Mouse (Mus musculus) WW6 (cell line): Measurements from ENCODE around the gene Adgrg6.

Source experiments
- DNase-seq: peaks from one replicate; pipeline ENCODE4 v3.0.0-alpha.2; 2013; ENCODE audit warnings: low read depth, low spot score

Gene Adgrg6

DNA sequence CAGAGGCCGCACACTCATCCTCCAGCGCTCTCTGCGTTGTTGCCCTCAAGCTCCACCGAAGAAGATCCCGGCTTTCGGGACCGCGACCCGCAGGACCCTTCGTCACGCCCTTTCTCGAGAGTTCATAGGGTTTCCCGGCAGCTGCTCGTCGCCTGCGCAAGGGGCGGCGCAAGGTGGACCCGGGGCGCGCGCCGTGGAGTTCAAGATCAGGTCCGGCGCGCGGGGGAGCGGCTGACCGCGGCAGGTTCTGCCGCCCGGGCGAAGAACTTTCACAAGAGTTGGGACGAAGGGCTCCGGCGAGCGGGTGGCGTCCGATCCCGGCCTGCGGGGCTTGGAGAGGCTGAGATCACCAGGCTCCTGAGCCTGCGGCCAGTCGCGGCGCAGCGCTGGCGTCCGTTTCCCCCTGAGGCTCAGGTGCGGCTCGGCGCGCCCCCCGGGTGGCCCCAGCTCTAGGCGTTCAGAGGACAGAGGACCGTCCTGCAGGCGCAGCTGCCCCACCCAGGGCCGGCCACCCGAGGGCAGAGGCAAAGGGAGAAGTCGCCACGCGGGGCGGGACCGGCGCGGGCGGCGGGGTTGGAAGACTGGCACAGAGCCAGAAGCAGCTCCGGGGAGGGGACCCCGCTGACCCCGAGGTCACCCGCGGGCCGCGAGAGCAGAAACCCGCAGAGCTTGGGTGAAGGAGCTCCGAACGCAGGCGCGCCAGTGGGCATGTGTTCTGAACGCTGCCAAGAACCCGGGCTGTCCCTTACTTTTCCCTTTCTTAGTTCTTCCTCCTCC is at the start of gene Adgrg6:
Gene Adgrg6 (minus strand): TSS at position 719 of the 777 bp plus-strand sequence.
- no peak for DNase-seq

DNA sequence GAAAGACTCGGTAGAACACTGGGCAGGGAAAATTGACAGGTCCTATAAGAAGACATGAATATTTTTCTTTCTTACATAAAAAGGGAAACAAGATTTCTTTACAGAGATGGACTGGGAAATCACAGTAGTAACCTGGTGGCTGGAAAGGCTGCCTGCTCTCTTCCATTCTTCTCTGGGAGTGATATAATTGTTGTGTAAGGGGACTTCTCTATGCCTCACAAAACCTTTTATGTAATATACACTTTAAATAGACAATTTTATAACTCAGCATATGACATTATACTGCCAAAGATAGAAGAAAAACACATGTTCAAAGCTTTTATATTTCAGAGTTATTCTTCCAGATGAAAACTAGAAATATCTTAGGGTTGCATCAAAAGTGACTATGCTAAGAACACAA is 46.8 kb upstream of the Adgrg6 start:
- DNase-seq: no peak

DNA sequence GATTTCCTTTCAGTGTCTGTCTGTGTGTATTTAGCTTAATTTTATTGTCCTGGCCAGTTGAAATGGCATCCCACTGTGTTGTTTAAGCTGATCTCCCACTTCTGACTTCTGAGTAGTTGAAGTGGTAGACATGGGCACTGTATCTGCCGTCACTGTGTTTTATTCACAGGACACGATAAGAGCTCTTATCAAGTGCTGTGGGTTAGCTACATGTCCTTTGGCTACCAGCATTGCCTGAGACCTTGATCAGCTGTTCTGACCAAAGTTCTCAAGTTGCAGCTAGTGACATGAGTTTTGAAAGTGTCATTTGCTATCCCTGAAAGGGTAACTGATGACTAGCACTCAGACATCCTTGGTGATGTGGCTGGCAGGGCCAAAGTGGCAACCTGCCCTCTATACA is 45.4 kb upstream of the Adgrg6 start:
- no peak for DNase-seq

DNA sequence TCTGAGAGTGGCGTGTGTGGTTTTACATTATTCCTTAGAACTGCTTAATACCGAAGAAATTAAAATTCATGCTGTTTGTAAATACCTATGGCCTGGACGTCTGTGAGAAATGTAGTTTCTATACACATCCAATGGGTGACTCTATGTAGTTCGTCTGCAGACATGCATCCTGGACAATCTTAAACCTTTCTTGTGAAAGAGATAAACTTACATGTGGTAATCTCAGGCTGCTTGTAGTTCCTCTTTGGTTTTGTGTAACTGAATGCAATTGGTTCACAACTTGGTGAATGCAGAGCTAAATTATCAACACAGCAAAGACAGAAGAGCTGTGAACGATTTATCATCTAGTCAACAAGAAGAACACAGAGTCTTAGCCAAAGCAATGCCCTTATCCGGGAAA is 44.2 kb upstream of the Adgrg6 start:
- no peak for DNase-seq

DNA sequence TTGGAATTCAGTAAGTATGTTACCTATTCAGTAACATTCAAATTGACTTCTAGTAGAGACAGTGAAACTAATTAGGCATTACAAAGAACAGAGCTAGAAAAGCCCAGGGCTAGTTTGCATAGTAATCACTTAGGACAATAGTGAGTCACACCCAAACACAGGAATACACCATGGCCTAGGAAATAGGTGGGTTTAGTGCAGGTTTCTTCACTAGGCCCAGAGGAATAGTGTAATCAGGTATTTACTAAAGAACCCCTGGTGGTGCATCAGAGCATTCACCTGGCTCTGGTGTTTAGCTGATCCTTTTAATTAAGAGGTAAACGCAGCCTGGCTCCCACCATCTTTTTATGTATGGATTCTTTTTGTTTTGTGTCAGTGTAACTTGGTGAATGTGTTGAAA is 38.0 kb upstream of the Adgrg6 start:
- no peak for DNase-seq

DNA sequence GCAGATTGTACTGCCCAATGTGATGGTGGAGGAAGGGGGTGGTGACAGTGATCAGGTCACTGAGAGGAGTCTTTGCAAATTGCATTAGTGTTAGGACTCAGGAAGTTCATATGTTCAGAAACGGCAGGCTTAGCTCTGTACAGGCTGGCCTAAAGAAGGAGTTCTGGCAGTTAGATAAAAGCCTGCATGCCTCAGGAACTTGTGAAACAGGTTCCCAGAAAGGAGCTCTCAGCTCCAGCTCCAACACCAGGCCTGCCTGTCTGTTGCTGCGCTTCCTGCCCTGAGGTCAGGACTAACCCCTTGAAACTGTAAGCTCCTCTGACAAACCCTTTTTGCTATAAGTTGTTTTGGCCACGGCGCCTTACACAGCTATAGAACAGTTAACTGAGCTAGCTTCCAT is 28.8 kb upstream of the Adgrg6 start:
- DNase-seq: no peak

DNA sequence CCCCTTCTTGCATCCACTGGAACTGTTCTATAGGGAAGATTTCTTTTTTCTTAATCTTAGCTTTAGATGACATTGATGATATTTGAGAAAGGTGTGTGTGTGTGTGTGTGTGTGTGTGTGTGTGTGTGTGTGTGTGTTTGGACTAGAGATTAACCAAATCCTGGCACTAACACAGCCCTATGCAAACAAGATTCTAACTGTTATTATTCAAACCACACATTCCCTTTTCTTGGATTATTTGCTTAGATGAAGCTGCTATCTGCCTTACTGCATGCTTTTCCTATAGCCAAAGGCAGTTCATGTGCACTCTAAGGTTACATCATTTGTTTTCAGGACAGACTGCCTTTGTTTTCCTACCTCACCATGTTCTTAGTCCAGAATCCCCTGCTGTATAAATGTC is 25.7 kb upstream of the Adgrg6 start:
- DNase-seq: no peak

DNA sequence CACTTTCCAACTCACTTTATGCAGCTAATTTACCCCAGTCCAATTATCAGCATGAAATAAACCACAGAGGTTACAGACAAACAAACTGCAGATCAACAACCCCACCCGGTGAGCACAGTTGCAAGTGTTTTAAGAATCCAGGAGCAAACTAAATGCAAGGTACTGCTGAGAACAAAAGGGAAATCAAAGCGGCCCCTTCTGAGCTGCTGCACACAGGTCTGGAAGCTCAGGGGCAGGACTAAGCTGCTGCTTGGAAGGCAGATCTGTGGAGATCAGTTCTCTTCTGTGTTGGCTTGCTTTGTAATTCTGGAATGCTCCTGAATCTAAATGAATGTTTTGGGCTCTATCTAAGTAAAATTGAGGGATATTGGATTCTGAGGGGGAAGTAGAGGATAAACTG is 25.2 kb upstream of the Adgrg6 start:
- DNase-seq: no peak

DNA sequence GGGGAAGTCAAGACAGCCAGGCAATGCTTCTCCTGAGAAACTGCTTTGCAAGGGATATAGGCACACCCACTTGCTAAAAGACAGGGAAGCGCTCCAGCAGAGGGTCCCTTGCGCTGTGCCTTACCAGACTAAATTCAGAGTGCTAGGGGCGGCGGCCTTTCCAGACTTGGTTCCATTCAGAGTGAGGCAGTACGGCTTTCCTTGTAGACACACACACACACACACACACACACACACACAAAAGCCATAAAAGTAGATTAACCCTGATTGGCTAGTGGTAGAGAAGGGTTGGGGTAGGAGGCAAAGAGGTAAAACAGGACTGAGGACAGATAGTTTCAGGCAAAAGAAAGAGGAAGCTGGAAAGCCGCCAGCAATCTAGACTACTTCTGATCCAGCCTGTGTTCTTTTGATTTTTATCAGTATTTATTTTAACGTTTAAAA is 672 bp upstream of the Adgrg6 start:
- no peak for DNase-seq

DNA sequence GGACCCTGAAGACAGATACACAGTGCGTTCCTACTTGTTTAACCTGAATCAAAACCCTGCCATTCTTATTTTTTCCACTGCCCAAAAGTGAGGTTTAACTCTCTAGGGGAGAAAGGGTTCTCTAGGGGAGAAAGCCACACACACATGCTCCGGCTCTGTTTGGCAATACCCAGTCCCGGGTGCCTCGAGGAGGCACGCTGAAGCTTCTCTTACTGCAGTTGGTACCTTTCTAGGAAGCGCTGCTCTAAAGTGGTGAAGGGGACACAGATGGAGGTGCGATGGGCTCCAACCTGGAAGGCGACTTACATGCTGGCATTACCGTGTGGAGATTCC is 885 bp downstream of the Adgrg6 start:
- DNase-seq: no peak

DNA sequence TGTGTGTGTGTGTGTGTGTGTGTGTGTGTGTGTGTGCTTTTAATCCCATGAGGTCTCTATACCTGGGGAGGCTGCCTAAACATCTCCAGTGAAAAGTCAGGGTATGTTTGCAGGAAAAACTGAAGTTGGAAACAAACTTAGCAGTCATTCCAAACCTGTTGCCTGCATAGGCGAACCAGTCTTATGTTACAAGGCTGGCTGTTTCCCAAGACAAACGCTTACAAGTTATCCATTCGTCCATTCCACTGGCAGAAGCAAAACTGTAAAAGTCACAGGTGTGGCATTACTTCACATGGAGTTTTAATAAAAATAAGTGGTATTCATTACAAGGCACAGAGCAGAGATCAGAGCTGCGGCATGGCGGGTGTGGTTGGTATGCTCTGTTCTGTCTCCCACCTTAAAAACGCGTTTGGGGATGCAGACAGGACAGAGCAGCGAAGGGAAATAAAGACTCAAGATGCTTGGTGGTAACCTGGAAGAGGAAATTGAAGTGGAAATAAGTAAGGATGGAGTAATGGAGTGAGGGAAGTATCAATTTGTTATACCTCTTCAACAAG is 1.9 kb downstream of the Adgrg6 start:
- no peak for DNase-seq

DNA sequence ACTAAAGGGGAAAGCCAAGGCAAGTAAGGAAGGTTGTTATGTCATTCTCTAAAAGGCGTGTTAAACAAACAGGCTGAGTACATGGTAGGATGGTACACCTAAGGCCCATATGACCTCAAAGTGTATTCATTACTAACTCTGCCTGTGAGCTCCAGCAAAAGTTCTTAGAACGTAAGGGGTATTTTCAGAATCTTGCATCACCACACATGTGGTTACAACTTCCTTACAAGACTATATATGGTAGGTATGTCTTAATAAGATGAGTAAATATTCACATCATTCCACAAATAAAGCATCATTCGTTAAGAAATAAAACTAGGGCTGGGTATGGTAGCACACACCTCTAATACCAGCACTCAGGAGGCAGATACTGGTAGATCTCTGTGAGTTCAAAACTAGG is 8.4 kb downstream of the Adgrg6 start:
- DNase-seq: no peak

DNA sequence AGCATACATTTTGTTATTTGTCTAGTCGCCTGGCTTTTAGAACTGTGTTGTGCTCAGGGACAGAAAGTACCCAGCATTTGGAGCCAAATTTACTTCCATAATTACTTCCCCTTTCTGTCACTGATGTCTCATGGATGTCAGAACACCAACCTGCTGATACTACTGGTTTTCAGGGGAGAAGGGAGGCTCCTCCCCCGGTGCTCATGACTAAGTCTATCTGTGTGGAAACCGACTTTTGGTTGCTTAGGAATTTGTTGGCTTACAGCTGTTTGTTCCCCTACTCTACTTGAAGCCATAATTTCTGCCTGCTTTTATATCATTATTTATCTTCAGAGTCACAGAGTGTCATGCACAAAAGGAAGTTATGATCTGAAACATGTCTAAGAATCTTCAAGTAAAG is 14.4 kb downstream of the Adgrg6 start:
- DNase-seq: no peak

DNA sequence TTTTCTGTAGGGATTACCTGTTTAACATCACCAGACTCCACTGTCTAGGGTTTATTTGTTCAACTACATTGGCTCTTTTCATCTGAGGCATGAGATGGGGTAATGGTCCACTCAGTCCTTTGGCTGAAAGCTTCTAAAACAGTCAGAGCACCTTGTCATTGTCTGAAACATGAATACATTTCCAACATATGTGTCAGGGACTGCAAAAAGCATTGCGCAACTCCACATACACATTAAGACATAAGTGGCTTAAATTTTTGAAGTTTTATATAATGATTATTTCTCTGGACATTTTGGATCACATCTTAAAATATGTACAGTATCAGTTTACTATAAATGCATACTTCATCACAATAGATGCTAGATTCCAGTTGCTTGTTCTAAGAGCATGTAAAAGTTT is 14.8 kb downstream of the Adgrg6 start:
- DNase-seq: no peak

DNA sequence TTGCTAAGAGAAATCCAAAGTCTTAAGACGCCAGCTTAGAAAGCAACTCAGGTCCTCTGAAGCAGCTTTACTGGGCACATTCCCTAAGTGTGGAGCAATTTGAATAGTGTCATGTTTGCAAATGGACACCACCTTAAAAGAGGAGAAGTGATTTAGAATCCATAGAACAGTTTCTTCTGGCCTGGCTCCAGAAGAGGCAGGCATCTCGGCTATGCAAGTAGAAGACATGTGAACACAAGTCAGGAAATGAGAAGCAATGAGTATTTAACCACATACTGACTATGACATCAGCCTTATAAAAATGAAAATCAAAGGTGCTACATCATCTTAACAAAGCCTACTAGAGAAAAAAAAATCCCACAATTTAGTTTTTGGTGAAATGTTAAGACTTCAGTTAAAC is 17.7 kb downstream of the Adgrg6 start:
- no peak for DNase-seq

DNA sequence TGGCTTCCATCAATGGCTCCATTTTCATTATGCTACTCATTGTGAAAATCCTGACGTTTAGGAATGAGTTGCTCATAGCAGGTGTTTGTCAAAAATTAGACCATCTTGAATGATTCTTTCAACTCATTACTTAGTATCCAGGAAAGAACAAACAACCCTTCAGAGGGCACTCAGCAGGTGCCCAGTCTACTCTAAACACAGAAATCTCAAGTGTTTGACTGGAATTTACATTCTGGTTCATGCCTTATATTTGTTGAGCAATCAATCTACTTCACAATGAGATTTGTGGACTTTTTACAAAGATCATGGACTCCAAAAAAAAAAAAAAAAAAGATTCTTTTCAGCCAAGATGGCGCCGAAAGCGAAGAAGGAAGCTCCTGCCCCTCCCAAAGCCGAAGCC is 22.7 kb downstream of the Adgrg6 start:
- no peak for DNase-seq

DNA sequence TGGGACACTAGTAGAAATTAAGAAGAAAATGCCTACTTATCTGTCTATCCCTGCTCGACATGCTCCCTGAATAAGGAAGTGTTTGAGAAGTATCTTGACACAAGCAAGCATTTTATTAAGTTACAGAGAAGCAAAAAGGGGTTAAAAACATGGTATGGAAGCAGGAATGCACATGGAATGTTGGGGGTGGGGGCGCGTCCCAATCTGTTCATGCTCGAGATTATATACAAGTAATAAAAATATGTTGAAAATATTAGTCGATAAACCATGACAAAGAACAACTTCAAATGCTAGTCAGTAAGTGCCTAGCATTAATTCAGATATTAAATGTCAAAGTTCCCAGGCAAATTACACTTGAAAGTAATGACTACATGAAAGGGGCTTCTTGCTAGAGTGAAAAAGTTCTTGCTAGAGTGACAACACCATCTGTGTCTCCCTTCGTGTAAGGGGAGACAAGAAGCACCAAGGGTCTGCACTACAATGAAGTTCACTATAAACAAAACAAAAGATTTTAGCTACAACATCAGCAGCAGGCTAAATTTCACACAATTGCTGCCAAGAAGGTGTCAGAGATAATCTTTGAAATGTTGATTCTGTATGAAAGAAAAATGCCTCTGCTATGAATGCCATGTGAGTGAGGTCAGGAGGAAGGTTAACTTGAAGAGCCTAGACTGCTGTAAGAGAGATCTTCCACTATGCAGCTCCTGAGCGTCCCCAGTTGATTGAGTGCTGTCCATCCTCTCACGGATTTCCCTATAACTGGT is 24.4 kb downstream of the Adgrg6 start:
- DNase-seq: no peak

DNA sequence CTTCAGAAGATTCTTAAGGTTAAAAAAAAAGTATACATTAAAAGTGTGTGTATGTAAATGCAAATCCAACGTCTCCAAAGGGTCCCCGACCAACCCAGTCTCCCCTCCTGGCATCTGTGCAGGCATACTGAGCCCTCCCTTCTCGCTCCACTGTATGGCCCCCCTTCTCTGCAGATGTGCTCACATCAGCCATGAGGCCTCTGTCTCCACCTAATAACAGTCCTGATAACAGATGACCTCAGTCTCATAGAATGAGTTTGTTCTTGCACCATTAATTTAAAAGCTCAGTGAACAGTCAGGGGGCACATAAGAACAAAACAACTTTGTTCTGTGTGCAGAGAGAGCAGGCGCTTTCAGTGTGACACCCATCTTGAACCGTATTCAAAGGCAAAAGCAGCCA is 27.6 kb downstream of the Adgrg6 start:
- DNase-seq: no peak

DNA sequence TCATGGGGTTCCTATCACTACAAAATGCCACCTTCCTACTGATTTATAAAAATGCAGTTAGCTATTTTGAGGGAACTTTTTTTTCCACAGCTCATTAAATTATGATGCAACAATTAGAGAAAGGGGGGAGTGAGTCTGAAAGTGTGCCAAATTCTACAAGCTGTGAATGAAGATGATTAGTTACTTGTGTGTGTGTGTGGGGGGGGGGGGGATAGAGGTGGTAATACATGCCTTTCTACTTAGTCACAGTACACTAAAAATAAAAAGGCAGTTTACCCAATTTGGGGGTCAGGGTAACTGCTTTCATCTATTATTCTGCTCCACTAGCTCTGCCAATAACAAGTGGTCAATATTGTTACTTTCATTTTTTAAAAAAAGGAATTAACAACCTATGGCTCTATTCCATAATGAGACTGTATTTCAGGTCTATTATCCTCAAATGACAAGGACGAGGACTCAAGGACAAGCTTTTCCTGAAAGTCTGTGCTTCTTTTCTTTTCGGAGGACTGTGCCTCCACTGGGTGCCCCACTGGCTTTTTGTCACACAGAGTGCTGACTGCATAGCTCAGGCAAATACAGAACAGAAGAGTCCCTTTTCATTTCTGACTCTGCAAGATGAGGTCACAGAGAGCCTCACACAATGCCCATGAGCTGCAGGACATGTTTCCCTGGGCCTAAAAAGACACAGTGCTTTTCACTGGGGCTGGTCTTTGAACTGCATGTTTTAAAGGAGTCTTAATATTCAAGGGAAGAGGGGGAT is 33.4 kb downstream of the Adgrg6 start:
- no peak for DNase-seq

DNA sequence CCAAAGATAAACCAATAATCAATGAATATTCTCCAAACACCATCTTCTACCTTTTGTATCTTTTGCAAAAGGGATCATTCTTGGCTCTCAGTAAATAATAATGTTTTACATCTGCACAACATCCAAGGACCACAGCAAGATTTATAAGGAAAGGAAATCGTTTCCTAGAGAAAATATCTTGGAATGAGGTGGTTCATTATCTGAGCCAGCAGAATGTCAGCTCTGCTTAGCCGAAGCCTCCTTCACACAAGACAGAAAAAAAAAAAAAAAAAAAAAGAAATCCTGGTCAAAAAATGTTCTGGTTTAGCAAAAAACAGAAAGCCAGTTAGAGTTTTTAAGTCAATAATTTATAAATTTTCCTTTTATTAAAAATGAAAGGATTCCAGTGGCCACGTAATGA is 34.3 kb downstream of the Adgrg6 start:
- no peak for DNase-seq

DNA sequence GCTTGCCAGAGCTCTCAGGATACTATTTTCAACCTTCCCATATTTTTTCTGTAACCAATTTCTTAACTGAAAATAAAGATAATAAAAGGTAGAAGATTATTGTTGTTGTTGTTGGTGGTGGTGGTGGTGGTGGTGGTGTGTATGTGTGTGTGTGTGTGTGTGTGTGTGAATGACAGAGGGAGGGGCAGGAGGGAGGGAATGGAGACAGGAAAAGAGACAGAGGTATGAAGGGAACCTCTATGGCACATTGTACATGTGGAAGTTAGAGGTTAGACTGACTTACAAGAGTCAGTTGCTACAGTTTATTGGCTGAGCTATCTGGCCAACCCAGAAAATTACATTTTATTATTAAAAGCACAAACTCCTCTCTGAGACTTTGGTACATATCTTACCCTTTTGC is 49.8 kb downstream of the Adgrg6 start:
- no peak for DNase-seq

DNA sequence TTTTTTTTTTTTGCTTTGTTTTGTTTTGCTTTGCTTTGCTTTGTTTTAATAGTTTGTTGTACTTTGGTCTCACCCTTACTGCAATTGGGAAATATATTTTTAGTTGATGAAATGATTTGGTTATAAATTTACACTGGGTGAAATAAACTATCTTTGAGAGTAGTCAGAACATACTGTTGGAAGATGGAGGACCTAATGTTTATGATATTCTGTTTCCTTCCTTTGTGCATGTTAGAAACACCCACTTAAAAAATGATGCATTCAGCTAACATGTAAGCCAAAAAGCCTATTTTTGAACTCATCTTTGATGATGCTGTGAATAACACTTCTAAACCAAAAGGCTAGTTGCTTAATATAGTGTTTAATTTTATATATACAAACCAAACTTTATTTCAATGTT is 50.3 kb downstream of the Adgrg6 start:
- DNase-seq: no peak
